Mouse (Mus musculus) E14TG2a.4 (cell line): ENCODE measurements at regions not wholly inside any gene's neighbourhood (a gene's known extent, or its start where the extent isn't known, plus 50 kb on each side); places are given as distances from the start of the nearest gene placed in this dataset.

ENCODE experiments used
- H3K27me3 ChIP-seq: 2 replicates; pipeline ENCODE4 v1.6.1; 2014; ENCODE audit warnings: low read length, control low read depth; ENCODE audit not compliant: insufficient read depth
- H3K36me3 ChIP-seq: 2 replicates; pipeline ENCODE4 v1.6.1; 2014; ENCODE audit warnings: low read length, control low read depth; ENCODE audit not compliant: insufficient read depth
- H3K4me1 ChIP-seq: replicated peaks from 2 replicates; pipeline ENCODE4 v1.6.1; 2014; ENCODE audit warnings: low read depth, low read length, control low read depth
- H3K4me3 ChIP-seq: replicated peaks from 2 replicates; pipeline ENCODE4 v1.5.1; 2014; ENCODE audit warnings: mild to moderate bottlenecking, low read length
- H3K9me3 ChIP-seq: 2 replicates; pipeline ENCODE4 v1.6.1; 2014; ENCODE audit warnings: low read length, control low read depth
- CTCF ChIP-seq: conservative IDR thresholded peaks from 2 replicates; pipeline ENCODE4 v1.5.1; 2014; ENCODE audit warnings: low read length
- NANOG ChIP-seq: IDR thresholded peaks from 2 replicates; pipeline ENCODE4 v1.6.1; 2014; ENCODE audit warnings: borderline replicate concordance, low read length, mixed read lengths
- POU5F1 ChIP-seq: IDR thresholded peaks from 2 replicates; pipeline ENCODE4 v1.6.1; 2014; ENCODE audit warnings: low read length, borderline replicate concordance

GRCm38 (mm10) chr15:96944741-96945140 lies 111.0 kb downstream of the Slc38a4 start:
- Histone ChIP-seq H3K36me3 (no peaks in the 10 kb centered on the region), H3K4me1 (no peaks in the 10 kb centered on the region), H3K9me3 (no peaks in the 10 kb centered on the region), H3K4me3 (no peak overlapping the region), H3K27me3 (no peaks in the 10 kb centered on the region)
- TF ChIP-seq CTCF (no peak), NANOG (no peak), POU5F1 (no peak)

DNA sequence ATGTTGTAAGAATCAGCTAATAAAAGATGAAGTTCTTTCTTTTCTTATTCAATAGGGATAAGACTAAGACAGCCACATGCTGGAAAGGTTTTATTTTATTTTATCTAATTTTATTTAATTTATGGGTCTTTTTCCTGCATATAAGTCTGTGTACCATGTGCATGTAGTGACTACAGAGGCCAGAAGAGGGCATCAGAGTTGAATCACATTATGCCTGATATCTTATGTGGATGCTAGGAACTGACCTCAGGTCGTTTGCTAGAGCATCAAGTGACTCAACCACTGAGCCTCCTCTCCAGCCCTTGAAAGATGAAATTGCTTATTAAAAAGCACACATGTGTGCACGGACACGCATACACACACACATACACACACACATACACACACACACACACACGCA lies 113.1 kb downstream of the Slc38a4 start:
- Histone ChIP-seq H3K4me1 (no peaks in the 10 kb centered on the region), H3K9me3 (no peaks in the 10 kb centered on the region), H3K4me3 (no peak overlapping the region), H3K36me3 (no peaks in the 10 kb centered on the region), H3K27me3 (peaks cover 2% of the 10 kb centered on the region; the same call in 1 of the 2 replicates)
- TF ChIP-seq POU5F1: no peak
- peak; percentile 39 for TF ChIP-seq CTCF

DNA sequence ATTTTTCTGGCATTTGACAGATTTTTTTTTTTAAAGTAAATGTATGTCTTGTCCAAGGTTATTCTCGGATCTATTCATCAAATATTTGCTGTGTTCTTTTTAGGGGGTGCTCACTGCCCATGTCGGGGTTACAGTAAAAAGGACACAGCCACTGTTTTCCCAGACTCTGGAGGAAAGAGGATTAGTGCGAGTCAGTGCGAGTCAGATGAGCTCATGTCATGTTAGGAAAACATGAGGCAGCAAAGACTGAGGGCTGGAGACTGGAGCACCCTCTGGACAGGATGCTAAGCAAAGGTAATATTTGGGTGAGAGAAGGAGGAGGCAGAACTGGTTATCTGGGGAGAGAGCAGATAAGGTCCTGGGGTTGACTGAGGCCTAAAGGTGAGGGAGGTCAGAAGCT lies 117.3 kb downstream of the Slc38a4 start:
- Histone ChIP-seq H3K4me1 (0 out of 2 replicates have a peak, but pooled peaks cover 3% of the 10 kb centered on the region), H3K4me3 (no peak overlapping the region), H3K36me3 (no peaks in the 10 kb centered on the region), H3K27me3 (peaks cover 8% of the 10 kb centered on the region), H3K9me3 (peaks cover 4% of the 10 kb centered on the region)
- TF ChIP-seq POU5F1: no peak
- TF ChIP-seq NANOG: no peak
- TF ChIP-seq CTCF: no peak

- H3K4me1 ChIP-seq: 0 out of 2 replicates have a peak, but pooled peaks cover 3% of the 10 kb centered on the region
- H3K36me3 ChIP-seq: no peaks in the 10 kb centered on the region
- no peak overlapping the region for H3K4me3 ChIP-seq
- TF ChIP-seq NANOG (no peak), POU5F1 (no peak)
- H3K9me3 ChIP-seq: peaks cover 6% of the 10 kb centered on the region
- peaks cover 8% of the 10 kb centered on the region for H3K27me3 ChIP-seq
These were observed 118.1 kb downstream of the Slc38a4 start for GRCm38 (mm10) chr15:96937623-96938022.

GRCm38 (mm10) chr15:96936705-96937346 lies 118.9 kb downstream of the Slc38a4 start:
- H3K36me3 ChIP-seq: no peaks in the 10 kb centered on the region
- TF ChIP-seq NANOG (no peak), CTCF (peak; percentile 91)
- H3K4me1 ChIP-seq: 0 out of 2 replicates have a peak, but pooled peaks cover 3% of the 10 kb centered on the region
- H3K9me3 ChIP-seq: peaks cover 6% of the 10 kb centered on the region
- H3K27me3 ChIP-seq: peaks cover 8% of the 10 kb centered on the region
- H3K4me3 ChIP-seq: no peak overlapping the region

GRCm38 (mm10) chr15:96936216-96936615 lies 119.5 kb downstream of the Slc38a4 start:
- H3K4me3 ChIP-seq: no peak overlapping the region
- H3K27me3 ChIP-seq: peaks cover 8% of the 10 kb centered on the region
- TF ChIP-seq NANOG (no peak), CTCF (no peak), POU5F1 (no peak)
- no peaks in the 10 kb centered on the region for H3K36me3 ChIP-seq
- H3K9me3 ChIP-seq: peaks cover 6% of the 10 kb centered on the region
- H3K4me1 ChIP-seq: 0 out of 2 replicates have a peak, but pooled peaks cover 3% of the 10 kb centered on the region

- H3K36me3 ChIP-seq: no peaks in the 10 kb centered on the region
- H3K27me3 ChIP-seq: peaks cover 8% of the 10 kb centered on the region
- TF ChIP-seq POU5F1 (no peak), CTCF (no peak), NANOG (no peak)
- H3K4me1 ChIP-seq: 0 out of 2 replicates have a peak, but pooled peaks cover 3% of the 10 kb centered on the region
- peaks cover 6% of the 10 kb centered on the region for H3K9me3 ChIP-seq
- no peak overlapping the region for H3K4me3 ChIP-seq
These were observed 122.3 kb downstream of the Slc38a4 start for GRCm38 (mm10) chr15:96933451-96933850.

GRCm38 (mm10) chr15:96930531-96930930 lies 125.2 kb downstream of the Slc38a4 start:
- Histone ChIP-seq H3K4me3 (no peak overlapping the region), H3K27me3 (peaks cover 2% of the 10 kb centered on the region; the same call in 1 of the 2 replicates), H3K4me1 (no peaks in the 10 kb centered on the region), H3K9me3 (peaks cover 6% of the 10 kb centered on the region), H3K36me3 (no peaks in the 10 kb centered on the region)
- no peak for TF ChIP-seq NANOG
- no peak for TF ChIP-seq POU5F1
- no peak for TF ChIP-seq CTCF

DNA sequence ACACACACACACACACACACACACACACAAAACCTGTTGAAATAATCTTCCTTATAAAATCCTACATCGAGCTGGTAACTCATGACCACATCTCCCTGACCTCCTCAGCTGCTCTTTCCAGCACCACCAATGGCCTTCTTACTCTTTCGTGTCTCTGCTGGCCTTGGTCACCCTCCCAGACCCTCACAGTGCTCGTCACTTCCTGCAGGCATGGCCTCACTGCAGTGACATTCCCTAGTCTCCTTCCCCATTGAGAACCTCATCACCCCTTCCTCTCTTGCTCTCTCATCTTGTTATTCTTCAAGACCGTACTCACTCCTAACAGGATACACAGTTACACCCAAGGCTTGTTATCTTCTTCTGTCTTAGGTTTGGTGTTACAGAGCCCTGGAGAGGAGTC lies 126.0 kb downstream of the Slc38a4 start:
- Histone ChIP-seq H3K27me3 (no peaks in the 10 kb centered on the region), H3K4me1 (no peaks in the 10 kb centered on the region), H3K36me3 (no peaks in the 10 kb centered on the region), H3K4me3 (no peak overlapping the region), H3K9me3 (peaks cover 6% of the 10 kb centered on the region)
- TF ChIP-seq POU5F1 (no peak), CTCF (no peak), NANOG (no peak)
